Mouse (Mus musculus) right cerebral cortex, postnatal 25 days (tissue): ENCODE measurements around the gene Olfr1325.
"Not testable (repeated sequence)": the region's sequence is repeated elsewhere in the genome, so short reads cannot be mapped to it uniquely, and the experiment has no call there.

Source experiments
- DNase-seq: peaks from one replicate; pipeline ENCODE4 v3.0.0; 2022

The Olfr1325 gene

DNA sequence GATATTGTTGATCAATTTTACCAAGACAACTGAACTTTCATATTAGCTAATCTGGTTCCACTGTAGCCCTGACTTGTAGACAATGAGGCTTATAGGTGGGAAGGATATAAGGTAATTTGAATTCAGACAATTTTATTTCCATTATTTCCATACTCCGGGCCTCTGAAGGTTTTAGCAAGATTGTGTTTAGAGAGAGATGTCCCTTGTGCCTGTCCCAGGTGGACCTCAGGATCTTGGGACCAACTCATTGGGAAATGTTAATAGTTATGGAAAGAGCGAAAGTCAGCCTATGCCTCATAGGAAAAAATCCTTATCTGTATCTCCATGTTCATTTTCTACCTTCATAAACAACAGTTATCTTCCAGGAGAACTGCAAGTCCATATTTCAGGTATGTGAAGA is at the start of gene Olfr1325:
TSS of gene Olfr1325 (plus strand) at position 301 of the 400 bp plus-strand sequence.
- no peak for DNase-seq

DNA sequence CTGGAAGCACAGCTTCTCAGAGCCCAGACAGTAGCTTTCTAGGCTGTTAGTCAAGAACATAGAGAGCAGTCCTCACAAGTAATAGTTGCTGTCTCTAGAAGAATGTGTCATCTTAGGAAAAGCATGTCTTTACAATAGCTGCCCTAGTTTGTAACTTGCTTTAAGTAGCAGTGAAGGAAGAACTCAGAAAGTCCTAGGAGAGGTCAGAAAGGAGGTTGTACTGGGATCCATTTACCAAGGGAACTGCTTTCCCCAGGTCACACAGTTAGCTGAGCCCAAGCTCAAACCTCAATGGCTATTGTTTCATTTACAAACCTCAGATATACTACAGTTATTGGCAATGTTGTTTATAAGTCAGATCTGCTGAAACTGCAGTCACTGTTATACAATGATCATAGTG is 17.7 kb upstream of the Olfr1325 start, which contains the start of gene Olfr1326-ps1:
TSS of gene Olfr1326-ps1 (minus strand) at position 101 of the 400 bp plus-strand sequence.
- DNase-seq, result no peak

DNA sequence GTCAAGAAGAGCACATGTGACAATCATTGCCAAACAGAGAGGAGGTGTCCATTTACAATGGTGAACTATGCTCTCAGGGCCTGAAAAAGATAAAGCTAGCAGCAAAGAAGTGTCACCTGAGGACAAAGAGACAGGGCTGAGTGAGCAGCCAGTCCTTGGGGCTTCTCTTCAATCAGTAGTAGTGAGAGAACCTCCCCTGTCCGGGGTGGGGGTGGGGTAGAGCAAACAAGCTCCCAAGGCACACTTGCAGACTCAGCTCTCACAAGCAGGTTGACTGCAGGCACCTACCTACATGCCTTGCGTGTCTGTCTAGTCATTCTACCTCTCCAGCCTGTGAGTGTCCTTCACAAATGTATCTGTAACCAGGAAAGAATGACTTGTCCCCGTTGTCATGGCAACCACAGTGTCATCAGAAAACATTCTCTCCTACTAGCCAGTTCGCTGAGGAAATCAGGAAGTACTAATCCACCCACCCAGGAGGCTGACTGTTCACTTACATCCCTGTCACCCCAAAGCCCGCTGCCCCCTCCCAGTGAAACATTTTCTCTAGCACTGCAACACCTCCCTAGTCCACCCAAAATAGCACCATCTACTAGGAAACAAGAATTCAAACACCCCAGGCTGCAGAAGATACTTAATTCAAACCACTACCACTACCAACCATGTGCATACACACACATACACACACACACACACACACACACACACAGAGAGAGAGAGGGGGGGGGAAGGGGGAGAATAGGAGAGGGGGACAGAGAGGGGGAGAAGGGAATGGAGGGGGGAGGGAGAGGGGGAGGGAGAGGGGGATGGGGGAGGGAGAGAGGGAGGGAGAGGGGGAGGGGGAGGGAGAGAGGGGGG is 53.2 kb downstream of the Olfr1325 start, which contains the start of gene Gm5640:
TSS of gene Gm5640 (minus strand) at position 170 of the 858 bp plus-strand sequence.
- peak; percentile 18 for DNase-seq

DNA sequence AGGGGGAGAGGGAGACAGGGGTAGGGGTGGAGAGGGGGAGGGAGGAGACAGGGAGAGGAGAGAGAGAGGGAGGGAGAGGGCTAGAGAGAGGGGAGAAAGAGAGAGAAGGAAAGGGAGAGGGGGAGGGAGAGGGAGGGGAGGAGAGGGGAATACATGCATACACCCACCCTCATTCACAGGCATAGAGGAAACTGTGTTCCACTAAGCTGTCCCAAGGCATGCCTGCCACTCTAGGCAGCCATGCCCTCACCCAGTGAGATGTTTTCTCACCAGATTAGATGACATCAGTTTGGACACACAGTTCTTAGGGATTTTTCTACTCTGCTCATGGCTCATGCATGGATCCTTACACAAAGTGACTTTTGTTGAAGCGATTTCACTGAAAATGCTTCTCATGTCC is 53.9 kb downstream of the Olfr1325 start:
- not testable (repeated sequence) for DNase-seq
